Mouse (Mus musculus): ENCODE results near the gene Pitpnm2.

Gene Pitpnm2

GRCm38 (mm10) chr5:124247986-124248626 is 1.5 kb downstream of the Pitpnm2 start:
- peak; percentile 69 for DNase-seq (ENCODE audit: low read depth, low spot score)

DNA sequence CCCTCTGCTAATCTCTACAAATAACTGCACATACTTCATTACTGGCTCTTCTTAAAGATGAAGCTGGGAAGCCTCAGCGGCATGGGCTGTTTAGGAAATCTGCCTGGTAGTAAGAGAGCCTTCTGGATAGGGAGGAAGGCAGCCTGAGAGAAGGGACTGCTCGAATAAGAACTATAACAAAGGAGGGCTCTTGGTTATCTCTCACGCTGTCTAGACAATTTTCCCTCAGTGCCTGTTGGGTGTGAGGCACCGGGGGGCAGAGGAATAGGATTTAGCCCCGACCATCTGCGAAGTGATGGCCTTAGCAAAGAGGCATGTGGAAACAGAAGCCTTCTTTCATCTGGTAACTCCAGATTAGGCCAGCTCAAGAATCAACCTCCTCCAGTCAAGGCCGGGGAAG is 2.3 kb downstream of the Pitpnm2 start:
- no peak for DNase-seq (ENCODE audit: low read depth, low spot score)

DNA sequence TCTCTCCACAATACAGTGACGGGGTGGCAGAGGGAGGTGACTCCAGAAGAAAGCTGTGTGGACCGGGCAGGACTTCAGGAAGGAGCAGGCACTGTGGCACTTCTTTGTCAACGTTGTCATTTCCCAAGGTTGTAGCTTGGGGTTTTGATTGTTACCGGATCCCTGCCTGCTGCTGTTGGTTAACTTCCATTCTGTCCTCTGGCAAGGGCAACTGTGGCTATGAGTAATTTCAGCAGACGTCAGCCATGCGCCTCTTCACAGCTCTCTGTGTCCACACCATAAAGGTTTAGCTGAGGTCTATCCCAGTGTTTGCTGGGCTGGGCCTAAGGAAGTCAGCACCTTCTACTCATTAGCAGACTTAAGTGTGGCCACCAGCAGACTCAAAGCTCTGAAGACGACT is 4.7 kb downstream of the Pitpnm2 start:
- DNase-seq (ENCODE audit: low read depth, low spot score), result no peak

DNA sequence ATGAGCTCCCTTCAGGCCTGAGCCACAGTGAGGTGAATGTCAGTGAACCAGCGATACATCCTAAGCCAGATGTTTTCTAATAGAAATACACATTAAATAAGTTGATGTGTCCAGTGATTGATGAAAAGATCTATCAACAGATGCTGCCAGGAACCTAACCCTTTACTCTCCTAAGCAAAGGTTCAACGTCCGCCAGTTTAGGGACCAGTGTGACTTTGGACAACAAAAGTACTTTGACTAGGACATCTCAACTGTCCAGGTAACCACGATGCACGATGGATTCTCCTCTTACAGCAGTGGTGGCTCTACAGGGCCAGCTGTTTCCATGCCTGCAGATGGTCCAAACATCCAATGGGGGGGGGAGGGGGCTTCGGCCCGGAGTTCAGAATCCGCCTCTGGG is 5.1 kb downstream of the Pitpnm2 start:
- DNase-seq (ENCODE audit: low read depth, low spot score), result no peak

GRCm38 (mm10) chr5:124243236-124243901 is 6.2 kb downstream of the Pitpnm2 start:
- DNase-seq (ENCODE audit: low read depth, low spot score), result peak; percentile 56

- no peak for DNase-seq (ENCODE audit: low read depth, low spot score)
These were observed 7.7 kb downstream of the Pitpnm2 start for GRCm38 (mm10) chr5:124241686-124242444.

GRCm38 (mm10) chr5:124240841-124241685 is 8.5 kb downstream of the Pitpnm2 start:
- peak; percentile 40 for DNase-seq (ENCODE audit: low read depth, low spot score)

DNA sequence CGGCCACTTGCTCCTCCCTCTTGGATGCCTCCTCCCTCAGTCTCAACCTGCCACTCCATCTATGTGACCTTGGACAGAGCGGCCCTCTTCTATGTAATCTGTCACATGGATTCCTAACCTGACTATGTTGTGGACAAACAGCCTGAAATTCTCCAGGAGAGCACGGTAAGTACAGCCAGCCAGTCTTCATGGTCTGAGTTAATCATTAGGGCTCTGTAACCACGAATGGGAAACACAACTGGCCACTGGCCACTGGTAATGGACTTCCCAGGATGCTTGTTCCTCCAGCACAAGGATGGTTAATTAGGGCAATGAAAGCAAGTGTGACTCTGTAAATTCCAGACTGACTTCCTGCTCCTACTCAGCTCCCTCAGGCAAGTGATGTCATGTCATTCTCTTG is 13.4 kb downstream of the Pitpnm2 start:
- no peak for DNase-seq (ENCODE audit: low read depth, low spot score)

- no peak for DNase-seq (ENCODE audit: low read depth, low spot score)
These were observed 14.8 kb downstream of the Pitpnm2 start for GRCm38 (mm10) chr5:124234778-124235177.

GRCm38 (mm10) chr5:124233874-124234661 is 15.5 kb downstream of the Pitpnm2 start:
- DNase-seq (ENCODE audit: low read depth, low spot score), result no peak

- no peak for DNase-seq (ENCODE audit: low read depth, low spot score)
These were observed 16.5 kb downstream of the Pitpnm2 start for GRCm38 (mm10) chr5:124233144-124233465.

DNA sequence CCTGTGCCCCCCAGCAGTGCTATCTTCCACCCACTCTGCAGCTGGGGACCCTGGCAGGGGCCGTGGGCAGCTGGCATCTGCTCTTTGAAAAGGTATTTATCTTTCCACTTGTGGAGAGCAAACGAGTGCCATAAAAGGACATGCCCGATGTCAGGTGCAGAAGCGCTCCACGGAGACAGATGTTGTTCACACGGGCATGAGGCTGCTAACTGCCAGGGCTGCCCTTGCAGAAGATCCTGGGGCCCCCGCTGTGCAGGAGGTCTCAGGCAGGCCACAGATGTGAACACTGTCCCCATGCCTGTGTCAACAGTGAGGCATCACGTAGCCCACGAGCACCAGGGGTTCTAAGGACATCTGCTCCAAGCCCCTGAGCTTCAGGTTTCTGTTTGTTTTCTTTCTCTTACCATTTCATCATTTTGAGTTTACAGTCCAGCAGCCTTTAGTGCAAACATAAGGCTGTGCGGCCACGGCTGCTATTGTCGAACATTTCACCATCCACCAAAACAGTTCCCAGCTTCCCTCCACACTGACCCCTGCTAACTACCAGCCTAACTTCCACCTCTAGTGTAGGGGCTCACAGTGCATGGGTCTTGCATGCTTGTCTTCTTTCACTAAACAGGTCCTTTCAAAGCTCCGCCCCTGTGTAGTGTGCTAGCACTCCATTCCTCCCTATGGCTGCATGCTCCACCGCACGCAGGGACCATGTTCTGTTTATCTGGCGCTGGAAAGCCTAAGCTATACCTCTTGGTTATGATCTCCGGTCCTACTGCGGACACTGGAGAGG is 17.0 kb downstream of the Pitpnm2 start:
- DNase-seq (ENCODE audit: low read depth, low spot score), result no peak

DNA sequence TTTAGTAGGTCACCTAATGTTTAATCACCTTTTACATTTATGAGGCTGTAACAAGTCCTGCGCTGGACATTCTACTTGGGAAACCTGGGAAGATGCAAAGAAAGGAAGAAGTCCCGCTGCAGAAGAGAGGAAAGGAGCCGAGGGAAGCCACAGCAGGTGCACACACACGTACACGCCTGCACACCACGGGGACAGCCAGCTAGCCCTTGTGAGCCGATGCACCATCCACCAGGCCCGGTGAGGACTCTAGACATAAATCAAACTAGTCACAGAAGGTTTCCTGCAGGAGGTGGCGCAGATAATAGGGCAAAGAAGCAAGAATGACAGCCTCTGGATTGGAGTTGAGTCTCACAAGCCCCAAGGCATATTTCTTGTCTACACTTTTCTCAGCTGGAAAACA is 19.1 kb downstream of the Pitpnm2 start:
- no peak for DNase-seq (ENCODE audit: low read depth, low spot score)

- no peak for DNase-seq (ENCODE audit: low read depth, low spot score)
These were observed 22.4 kb downstream of the Pitpnm2 start for GRCm38 (mm10) chr5:124227193-124227592.

DNA sequence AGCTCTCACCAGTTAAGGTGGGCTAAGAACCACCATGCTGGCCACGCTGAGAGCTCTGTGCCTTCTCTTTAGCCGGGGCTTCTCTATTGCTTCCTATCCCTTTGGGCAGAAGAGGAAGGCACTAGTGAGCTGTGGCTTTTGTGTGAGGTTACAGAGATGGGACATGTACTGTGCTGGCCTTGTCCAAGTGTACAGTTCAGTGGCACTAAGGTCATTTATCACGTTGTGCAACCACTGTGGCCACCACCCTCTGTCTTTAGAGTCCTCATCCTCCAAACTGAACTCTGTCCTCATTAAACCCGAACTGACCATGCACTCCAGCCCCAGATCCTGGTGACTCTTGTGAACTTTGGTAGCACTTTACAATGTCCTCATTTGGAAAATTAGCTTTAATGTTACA is 23.1 kb downstream of the Pitpnm2 start:
- no peak for DNase-seq (ENCODE audit: low read depth, low spot score)

GRCm38 (mm10) chr5:124225891-124226290 is 23.7 kb downstream of the Pitpnm2 start:
- DNase-seq (ENCODE audit: low read depth, low spot score), result no peak

GRCm38 (mm10) chr5:124224321-124225092 is 25.1 kb downstream of the Pitpnm2 start:
- DNase-seq (ENCODE audit: low read depth, low spot score), result no peak

DNA sequence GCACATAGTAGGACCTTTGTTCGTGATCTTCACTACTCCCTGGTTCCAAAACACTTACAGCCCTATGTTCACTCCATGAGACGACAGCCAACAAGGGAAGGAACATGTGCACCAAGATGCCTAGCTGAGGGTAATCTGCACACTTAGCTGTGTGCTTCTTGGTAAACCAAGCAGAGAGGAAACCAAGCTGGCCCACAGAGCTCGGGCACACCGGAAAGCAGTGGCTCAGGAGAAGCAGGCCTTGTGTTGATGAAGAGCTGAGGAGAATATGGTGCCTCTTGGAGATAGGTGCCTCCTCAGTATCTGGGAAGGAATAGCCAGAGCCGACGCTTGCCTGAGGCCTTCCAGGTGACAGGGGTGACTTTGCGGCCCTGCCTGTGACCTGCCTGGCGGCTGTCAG is 26.0 kb downstream of the Pitpnm2 start:
- no peak for DNase-seq (ENCODE audit: low read depth, low spot score)

DNA sequence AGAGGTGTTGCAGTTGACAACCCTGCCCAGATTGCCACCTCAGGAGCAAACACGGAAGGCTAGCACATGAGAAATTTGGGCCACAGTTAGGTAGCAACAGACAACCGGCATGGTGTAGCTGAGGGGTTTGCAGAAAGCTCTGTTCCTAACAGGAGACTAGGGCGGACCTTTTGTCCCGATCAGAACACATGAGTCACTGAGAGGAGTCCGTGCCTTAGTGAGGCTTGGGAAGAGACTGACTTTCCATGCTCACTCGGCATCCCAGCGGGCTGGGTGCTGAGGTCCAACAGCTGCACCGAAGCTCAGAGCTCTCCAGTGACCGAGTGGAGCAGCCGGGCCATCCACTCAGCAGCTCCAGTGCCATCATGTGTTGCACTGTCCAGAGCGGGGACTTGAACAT is 26.9 kb downstream of the Pitpnm2 start:
- DNase-seq (ENCODE audit: low read depth, low spot score), result no peak

GRCm38 (mm10) chr5:124221736-124222040 is 27.9 kb downstream of the Pitpnm2 start:
- no peak for DNase-seq (ENCODE audit: low read depth, low spot score)

Measured in R1 (cell line).